Mouse (Mus musculus) forebrain, embryonic 15.5 days (tissue): ENCODE measurements around the gene Pacrg. TPM values are rescaled to one million over a fixed set of nuclear protein-coding genes. Genes with fewer than 3 reads are reported as not detected.

Experiments
- ATAC-seq: fragments of 200-750 bp; cut with Nextera tagmentation; replicated peaks from 2 replicates; pipeline ENCODE4 v1.8.0; 2017; ENCODE audit warnings: mild to moderate bottlenecking, moderate TSS enrichment, moderate library complexity
- H3K27ac ChIP-seq: fragments of 300-500 bp; sonication (generic); replicated peaks from 2 replicates; pipeline ENCODE4 v1.5.1; 2015; ENCODE audit warnings: mild to moderate bottlenecking, inconsistent platforms
- H3K27me3 ChIP-seq: fragments of 300-500 bp; sonication (generic); 2 replicates; pipeline ENCODE4 v1.6.1; 2015; ENCODE audit warnings: inconsistent platforms
- H3K36me3 ChIP-seq: fragments of 300-500 bp; sonication (generic); 2 replicates; pipeline ENCODE4 v1.6.1; 2015; ENCODE audit warnings: mild to moderate bottlenecking, inconsistent platforms
- H3K4me1 ChIP-seq: fragments of 300-500 bp; sonication (generic); 2 replicates; pipeline ENCODE4 v1.6.1; 2015; ENCODE audit warnings: inconsistent platforms
- H3K4me2 ChIP-seq: fragments of 300-500 bp; sonication (generic); replicated peaks from 2 replicates; pipeline ENCODE4 v1.6.1; 2015; ENCODE audit warnings: mild to moderate bottlenecking, inconsistent platforms
- H3K4me3 ChIP-seq: fragments of 300-500 bp; sonication (generic); 2 replicates; pipeline ENCODE4 v1.5.1; 2015; ENCODE audit warnings: mild to moderate bottlenecking, inconsistent platforms
- H3K9ac ChIP-seq: fragments of 300-500 bp; sonication (generic); replicated peaks from 2 replicates; pipeline ENCODE4 v1.6.1; 2015; ENCODE audit warnings: mild to moderate bottlenecking, inconsistent platforms
- H3K9me3 ChIP-seq: fragments of 300-500 bp; sonication (generic); 2 replicates; pipeline ENCODE4 v1.6.1; 2016; ENCODE audit warnings: inconsistent platforms
- WGBS: fragments of 180-500 bp; shearing (Covaris S2); methylation state at CpG from one replicate; pipeline ENCODE4 v1.1.7; 2015; ENCODE audit warnings: mixed read lengths; 5-methylcytosine and 5-hydroxymethylcytosine counted together
- polyA plus RNA-seq: library from polyadenylated mRNA; unstranded; fragments of >200 nt; fragmentation: Nextera tagmentation; extraction: Ambion mirVana; gene quantifications from 2 replicates; pipeline ENCODE4 v1.2.1, GENCODE M21; 2015

Pacrg gene
- polyA plus RNA-seq, 1 experiment from 2014 or later = 9.7 TPM

- Histone ChIP-seq H3K27ac (no peak overlapping the region), H3K4me1 (peaks cover 9% of the 10 kb centered on the region), H3K27me3 (0 out of 2 replicates have a peak, but pooled peaks cover 7% of the 10 kb centered on the region), H3K4me2 (no peak overlapping the region), H3K4me3 (no peak overlapping the region), H3K9me3 (no peaks in the 10 kb centered on the region), H3K9ac (no peak overlapping the region), H3K36me3 (no peaks in the 10 kb centered on the region)
- ATAC-seq = no peak
- WGBS = 86% methylated on average over 7 of the region's 7 CpGs
Measured at GRCm38 (mm10) chr17:10521282-10521681, 318.8 kb downstream of the Pacrg start.

GRCm38 (mm10) chr17:10519506-10520155 is 320.5 kb downstream of the Pacrg start:
- peaks cover 16% of the 10 kb centered on the region for H3K4me1 ChIP-seq
- no peak for ATAC-seq
- WGBS = 7% methylated on average over 11 of the region's 11 CpGs

GRCm38 (mm10) chr17:10514812-10515211 is 325.3 kb downstream of the Pacrg start:
- H3K4me2 ChIP-seq = no peak overlapping the region
- H3K4me1 ChIP-seq = peaks cover 14% of the 10 kb centered on the region
- no peak overlapping the region for H3K4me3 ChIP-seq
- no peak; the same call in 1 of the 2 replicates for ATAC-seq
- H3K9ac ChIP-seq = no peak overlapping the region
- H3K27me3 ChIP-seq = 0 out of 2 replicates have a peak, but pooled peaks cover 4% of the 10 kb centered on the region
- H3K27ac ChIP-seq = no peak overlapping the region
- H3K36me3 ChIP-seq = no peaks in the 10 kb centered on the region
- WGBS = 46% methylated on average over 6 of the region's 6 CpGs
- no peaks in the 10 kb centered on the region for H3K9me3 ChIP-seq

More at GRCm38 (mm10) chr17:10519506-10520155, 320.5 kb downstream of the Pacrg start:
- H3K27me3 ChIP-seq = 0 out of 2 replicates have a peak, but pooled peaks cover 7% of the 10 kb centered on the region
- 0 out of 2 replicates have a peak overlapping the region, but pooled peaks have one; percentile 10 for H3K4me3 ChIP-seq
- no peaks in the 10 kb centered on the region for H3K9me3 ChIP-seq
- no peak overlapping the region for H3K27ac ChIP-seq
- H3K9ac ChIP-seq = peak overlapping the region; percentile 5; the same call in 1 of the 2 replicates
- peak overlapping the region; percentile 14 for H3K4me2 ChIP-seq
- H3K36me3 ChIP-seq = no peaks in the 10 kb centered on the region

GRCm38 (mm10) chr17:10510913-10511759 is 329.0 kb downstream of the Pacrg start:
- no peak overlapping the region for H3K9ac ChIP-seq

GRCm38 (mm10) chr17:10510467-10510866 is 329.6 kb downstream of the Pacrg start:
- WGBS = 77% methylated on average over 5 of the region's 5 CpGs
- H3K4me1 ChIP-seq = peaks cover 30% of the 10 kb centered on the region

More at GRCm38 (mm10) chr17:10510913-10511759, 329.0 kb downstream of the Pacrg start:
- no peaks in the 10 kb centered on the region for H3K27me3 ChIP-seq
- H3K4me1 ChIP-seq = peaks cover 30% of the 10 kb centered on the region
- no peak overlapping the region for H3K4me3 ChIP-seq
- H3K36me3 ChIP-seq = no peaks in the 10 kb centered on the region
- H3K9me3 ChIP-seq = no peaks in the 10 kb centered on the region
- H3K4me2 ChIP-seq = no peak overlapping the region
- ATAC-seq = no peak
- 89% methylated on average over 10 of the region's 10 CpGs for WGBS
- H3K27ac ChIP-seq = no peak overlapping the region

GRCm38 (mm10) chr17:10508088-10508487 is 332.0 kb downstream of the Pacrg start:
- H3K27me3 ChIP-seq = no peaks in the 10 kb centered on the region
- WGBS = 44% methylated on average over 2 of the region's 2 CpGs
- no peak overlapping the region for H3K4me2 ChIP-seq
- no peak overlapping the region for H3K9ac ChIP-seq
- peak overlapping the region; percentile 69 for H3K27ac ChIP-seq
- peaks cover 22% of the 10 kb centered on the region for H3K4me1 ChIP-seq
- H3K4me3 ChIP-seq = no peak overlapping the region
- H3K9me3 ChIP-seq = no peaks in the 10 kb centered on the region
- no peaks in the 10 kb centered on the region for H3K36me3 ChIP-seq
- ATAC-seq = no peak

More at GRCm38 (mm10) chr17:10510467-10510866, 329.6 kb downstream of the Pacrg start:
- ATAC-seq = no peak
- H3K36me3 ChIP-seq = no peaks in the 10 kb centered on the region
- H3K9me3 ChIP-seq = no peaks in the 10 kb centered on the region
- H3K9ac ChIP-seq = no peak overlapping the region
- H3K27me3 ChIP-seq = no peaks in the 10 kb centered on the region
- H3K4me3 ChIP-seq = no peak overlapping the region
- no peak overlapping the region for H3K27ac ChIP-seq
- no peak overlapping the region for H3K4me2 ChIP-seq

GRCm38 (mm10) chr17:10507466-10507865 is 332.6 kb downstream of the Pacrg start:
- WGBS = 5% methylated on average over 10 of the region's 10 CpGs
- no peaks in the 10 kb centered on the region for H3K9me3 ChIP-seq
- no peaks in the 10 kb centered on the region for H3K27me3 ChIP-seq
- ATAC-seq = peak; percentile 97
- peak overlapping the region; percentile 31 for H3K4me2 ChIP-seq
- peak overlapping the region; percentile 69 for H3K27ac ChIP-seq
- no peak overlapping the region for H3K9ac ChIP-seq
- H3K36me3 ChIP-seq = no peaks in the 10 kb centered on the region
- no peak overlapping the region for H3K4me3 ChIP-seq
- H3K4me1 ChIP-seq = peaks cover 22% of the 10 kb centered on the region

- no peak overlapping the region for H3K4me3 ChIP-seq
- ATAC-seq = peak; percentile 63; the same call in 1 of the 2 replicates
- peak overlapping the region; percentile 31; the same call in 1 of the 2 replicates for H3K4me2 ChIP-seq
- H3K36me3 ChIP-seq = no peaks in the 10 kb centered on the region
- H3K9me3 ChIP-seq = no peaks in the 10 kb centered on the region
- peaks cover 22% of the 10 kb centered on the region for H3K4me1 ChIP-seq
- no peak overlapping the region for H3K9ac ChIP-seq
- peak overlapping the region; percentile 69 for H3K27ac ChIP-seq
- 32% methylated on average over 3 of the region's 3 CpGs for WGBS
- no peaks in the 10 kb centered on the region for H3K27me3 ChIP-seq
Measured at GRCm38 (mm10) chr17:10506896-10507295, 333.2 kb downstream of the Pacrg start.

GRCm38 (mm10) chr17:10501439-10501838 is 338.7 kb downstream of the Pacrg start:
- no peak for ATAC-seq
- Histone ChIP-seq H3K36me3 (no peaks in the 10 kb centered on the region), H3K27ac (no peak overlapping the region), H3K9ac (no peak overlapping the region), H3K27me3 (no peaks in the 10 kb centered on the region), H3K4me2 (no peak overlapping the region), H3K4me1 (peaks cover 13% of the 10 kb centered on the region), H3K4me3 (no peak overlapping the region), H3K9me3 (no peaks in the 10 kb centered on the region)
- WGBS = 87% methylated on average over 2 of the region's 2 CpGs

GRCm38 (mm10) chr17:10500795-10501432 is 339.2 kb downstream of the Pacrg start:
- Histone ChIP-seq H3K27me3 (no peaks in the 10 kb centered on the region), H3K4me1 (peaks cover 10% of the 10 kb centered on the region), H3K4me2 (no peak overlapping the region), H3K9ac (no peak overlapping the region), H3K36me3 (no peaks in the 10 kb centered on the region), H3K27ac (no peak overlapping the region), H3K4me3 (no peak overlapping the region), H3K9me3 (no peaks in the 10 kb centered on the region)
- ATAC-seq = no peak
- WGBS = 35% methylated on average over 12 of the region's 12 CpGs

GRCm38 (mm10) chr17:10498935-10499655 is 341.0 kb downstream of the Pacrg start:
- Histone ChIP-seq H3K9me3 (no peaks in the 10 kb centered on the region), H3K27ac (no peak overlapping the region), H3K27me3 (no peaks in the 10 kb centered on the region), H3K36me3 (no peaks in the 10 kb centered on the region), H3K4me2 (no peak overlapping the region), H3K9ac (no peak overlapping the region), H3K4me1 (peaks cover 14% of the 10 kb centered on the region), H3K4me3 (no peak overlapping the region)
- no peak for ATAC-seq
- 91% methylated on average over 6 of the region's 6 CpGs for whole genome bisulfite sequencing
